7 mouse cellular contexts compared by ENCODE assay signal in the genomic region with DNA sequence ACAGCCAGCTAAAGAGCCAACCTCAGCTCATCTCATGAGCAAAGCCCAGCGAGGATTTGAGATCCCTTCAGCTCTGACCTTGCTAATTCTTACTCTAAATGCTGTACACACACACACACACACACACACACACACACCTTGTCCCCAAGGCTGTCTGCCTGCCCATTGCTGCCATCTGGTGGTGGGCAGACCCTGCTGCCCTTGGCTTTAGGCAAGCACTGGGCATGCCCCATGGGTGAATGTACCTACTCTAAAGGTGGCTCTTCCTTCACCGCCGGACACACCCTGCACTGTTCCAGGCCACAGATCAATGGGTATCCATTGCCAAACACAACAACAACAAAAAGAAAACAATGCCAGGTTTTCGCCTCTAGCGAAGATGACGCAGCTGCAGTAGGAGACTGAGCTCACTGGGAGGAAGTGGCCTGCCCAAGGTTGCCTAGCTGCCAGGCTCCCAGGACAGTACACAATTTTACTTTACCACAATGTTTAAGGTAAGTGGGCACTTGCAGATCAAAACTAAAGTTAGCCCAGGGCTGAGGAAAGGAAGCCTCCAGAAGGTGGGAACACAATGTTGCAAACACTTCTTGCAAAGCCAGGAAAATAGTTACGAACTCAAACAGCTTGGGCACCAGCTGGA. TPM values are rescaled to one million over a fixed set of nuclear protein-coding genes. Genes with fewer than 3 reads are reported as not detected.
A peak's percentile ranks its signal among the peaks of the same experiment; 100 is the strongest.
DNase-seq lines count a peak whose midpoint lies in the region; ATAC-seq and TF ChIP-seq lines count a peak whose summit lies in the region.

No protein-coding gene starts in this region.

- H3K36me3 ChIP-seq in forebrain, embryonic 15.5 days, result no peaks in the 10 kb centered on the region; the same call in 1 of the 2 replicates
- no peaks in the 10 kb centered on the region for H3K36me3 ChIP-seq in intestine, postnatal 0 days (ENCODE audit: control insufficient read depth, insufficient read depth)
- 0 out of 2 replicates have a peak, but pooled peaks cover 16% of the 10 kb centered on the region for H3K36me3 ChIP-seq in midbrain, embryonic 14.5 days (ENCODE audit: control insufficient read depth, insufficient read depth, low read length)
- no peaks in the 10 kb centered on the region for H3K36me3 ChIP-seq in small intestine, adult 2 months (ENCODE audit: control insufficient read depth, insufficient read depth, low read length)

- TF ChIP-seq CTCF in intestine, postnatal 0 days (IDR thresholded peaks at IDR 0.05; ENCODE audit: low read depth), result peak; percentile 96
- TF ChIP-seq CTCF in small intestine, adult 2 months (IDR thresholded peaks at IDR 0.05; ENCODE audit: extremely low read depth, insufficient read length, insufficient replicate concordance, low read depth, low read length), result peak; percentile 75; the same call in 1 of the 2 replicates

- H3K27ac ChIP-seq in forebrain, embryonic 15.5 days (replicated peaks), result no peak overlapping the region
- H3K27ac ChIP-seq in intestine, postnatal 0 days (ENCODE audit: low read depth, low read length), result no peak overlapping the region
- H3K27ac ChIP-seq in midbrain, embryonic 14.5 days (replicated peaks; ENCODE audit: low read depth, low read length), result no peak overlapping the region
- no peak overlapping the region for H3K27ac ChIP-seq in small intestine, adult 2 months (ENCODE audit: insufficient read depth, low read depth, low read length)

- intact Hi-C loops in left cerebral cortex, postnatal 36 days (cut with DNase I), result loop anchor here (1.0 to 2.0 kb wide), 3 partner anchors 68 to 326 kb away; no protein-coding TSS in a partner anchor

- WGBS in forebrain, embryonic 15.5 days, result 74% methylated on average over 7 of the region's 7 CpGs
- 80% methylated on average over 7 of the region's 7 CpGs for WGBS in intestine, postnatal 0 days
- 77% methylated on average over 7 of the region's 7 CpGs for WGBS in midbrain, embryonic 14.5 days
- WGBS in small intestine, adult 2 months, result 80% methylated on average over 7 of the region's 7 CpGs

- DNase-seq in MN1 (ENCODE audit: low spot score), result peak; percentile 72
- peak; percentile 36 for DNase-seq in c-Kit-positive CD71-positive TER-119-negative erythroid progenitor cells, embryonic 14.5 days (ENCODE audit: low read depth)
- peak; percentile 66 to 75 for DNase-seq in left cerebral cortex, postnatal 36 days (ENCODE audit: low spot score in 2 of 2)
- DNase-seq in midbrain, embryonic 14.5 days, result peak; percentile 89

- no peaks in the 10 kb centered on the region for H3K27me3 ChIP-seq in forebrain, embryonic 15.5 days
- no peaks in the 10 kb centered on the region for H3K27me3 ChIP-seq in intestine, postnatal 0 days (replicated peaks; ENCODE audit: control insufficient read depth, insufficient read depth, low read length)
- H3K27me3 ChIP-seq in midbrain, embryonic 14.5 days (ENCODE audit: control insufficient read depth, insufficient read depth, low read length), result no peaks in the 10 kb centered on the region
- H3K27me3 ChIP-seq in small intestine, adult 2 months (ENCODE audit: control insufficient read depth, insufficient read depth, low read length), result no peaks in the 10 kb centered on the region

- H3K4me1 ChIP-seq in forebrain, embryonic 15.5 days, result peaks cover 25% of the 10 kb centered on the region
- no peaks in the 10 kb centered on the region for H3K4me1 ChIP-seq in intestine, postnatal 0 days (replicated peaks; ENCODE audit: control insufficient read depth, insufficient read depth, low read length)
- H3K4me1 ChIP-seq in midbrain, embryonic 14.5 days (ENCODE audit: control insufficient read depth, insufficient read depth, low read length), result peaks cover 3% of the 10 kb centered on the region; the same call in 1 of the 2 replicates
- no peaks in the 10 kb centered on the region for H3K4me1 ChIP-seq in small intestine, adult 2 months (ENCODE audit: control insufficient read depth, insufficient read depth, insufficient read length, low read length)

- H3K9me3 ChIP-seq in forebrain, embryonic 15.5 days, result no peaks in the 10 kb centered on the region
- H3K9me3 ChIP-seq in intestine, postnatal 0 days (ENCODE audit: control insufficient read depth), result no peaks in the 10 kb centered on the region
- H3K9me3 ChIP-seq in midbrain, embryonic 14.5 days (ENCODE audit: control insufficient read depth, low read length), result no peaks in the 10 kb centered on the region

- no peak overlapping the region for H3K4me2 ChIP-seq in forebrain, embryonic 15.5 days (replicated peaks)
- H3K4me2 ChIP-seq in intestine, postnatal 0 days (replicated peaks; ENCODE audit: low read depth), result no peak overlapping the region
- no peak overlapping the region for H3K4me2 ChIP-seq in midbrain, embryonic 14.5 days (ENCODE audit: low read length)

- H3K4me3 ChIP-seq in forebrain, embryonic 15.5 days, result no peak overlapping the region
- no peak overlapping the region for H3K4me3 ChIP-seq in intestine, postnatal 0 days (ENCODE audit: low read depth, low read length)
- H3K4me3 ChIP-seq in midbrain, embryonic 14.5 days (replicated peaks; ENCODE audit: low read depth, low read length), result no peak overlapping the region
- no peak overlapping the region for H3K4me3 ChIP-seq in small intestine, adult 2 months (ENCODE audit: low read depth, low read length)

- ATAC-seq in forebrain, embryonic 15.5 days (replicated peaks), result peak; percentile 57
- ATAC-seq in intestine, postnatal 0 days, result peak; percentile 36; the same call in 1 of the 2 replicates
- ATAC-seq in midbrain, embryonic 14.5 days (ENCODE audit: low FRiP score, low TSS enrichment), result peak; percentile 58; the same call in 1 of the 2 replicates

- no peak for TF ChIP-seq POLR2A in small intestine, adult 2 months (IDR thresholded peaks at IDR 0.05; ENCODE audit: low read depth, low read length)

- H3K9ac ChIP-seq in forebrain, embryonic 15.5 days (replicated peaks), result no peak overlapping the region
- H3K9ac ChIP-seq in intestine, postnatal 0 days (ENCODE audit: low read depth, low read length), result no peak overlapping the region
- H3K9ac ChIP-seq in midbrain, embryonic 14.5 days (replicated peaks; ENCODE audit: low read length), result no peak overlapping the region

RNA-seq across cellular contexts. Expression of gene Sergef, which starts 33.1 kb away (rescaled TPM):
- polyA plus RNA-seq in forebrain, embryonic 15.5 days (2015; fragmentation: Nextera tagmentation; extraction: Ambion mirVana), result 28.4 and 29.4 TPM in 2 replicates
- polyA plus RNA-seq in intestine, postnatal 0 days (2015; fragmentation: Nextera tagmentation; extraction: Ambion mirVana), result 7.5 TPM in 2 replicates
- 10 to 100 TPM; 56.4 to 67.6 TPM for total RNA-seq in left cerebral cortex, postnatal 36 days (2021)
- polyA plus RNA-seq in midbrain, embryonic 14.5 days (2014; fragmentation: Nextera tagmentation; extraction: Ambion mirVana), result 31.1 and 36.5 TPM in 2 replicates
- polyA plus RNA-seq in small intestine, adult 2 months (2012; rRNA removed), result 6.2 and 7.5 TPM in 2 replicates

Comparison
In these comparisons a context has a peak if more than half of its experiments do, and no peak if none do; other contexts are left out.
1. DNase-seq: peak in every context shown above with its lines; median percentile 89 in midbrain, embryonic 14.5 days; 72 in MN1; 70 in left cerebral cortex, postnatal 36 days; 36 in c-Kit-positive CD71-positive TER-119-negative erythroid progenitor cells, embryonic 14.5 days.